Mouse (Mus musculus) right cerebral cortex, postnatal 10 days (tissue): ENCODE results near the gene Foxm1.

Source experiments
- DNase-seq, 2 experiments: peaks; one replicate each; pipeline ENCODE4 v3.0.0; 2021; ENCODE audit warnings: low spot score in 2 of 2

Gene Foxm1

DNA sequence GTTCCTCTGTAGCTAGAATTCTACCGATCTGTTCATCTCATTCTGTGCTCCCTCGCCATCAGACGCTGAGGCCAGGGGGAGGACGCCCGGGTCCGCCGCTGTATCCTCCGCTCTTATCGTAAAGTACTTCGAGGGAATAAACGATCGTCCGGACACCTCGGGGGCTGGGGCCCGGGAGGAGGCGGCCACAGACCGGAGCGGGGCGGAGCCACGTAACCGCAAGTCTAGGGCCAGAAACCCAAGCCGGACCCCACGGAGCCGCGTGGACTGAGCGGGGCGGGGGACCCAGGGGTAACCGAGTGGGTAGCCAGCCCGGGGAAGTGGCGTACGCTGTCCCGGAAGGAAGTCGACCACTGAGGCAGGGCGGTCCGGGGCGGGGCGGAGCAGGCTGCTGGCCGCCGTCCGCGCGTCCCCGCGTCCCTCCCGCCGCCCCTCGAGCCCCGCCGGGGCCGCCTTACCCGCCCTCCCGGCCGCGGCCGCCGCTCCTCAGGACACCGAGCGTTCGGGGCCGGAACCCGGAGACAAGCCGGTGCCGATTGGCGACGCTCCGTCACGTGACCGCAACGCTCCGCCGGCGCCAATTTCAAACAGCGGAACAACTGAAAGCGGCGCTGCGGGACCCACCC lies at the start of gene Foxm1, which contains the start of gene Rhno1:
Foxm1 (plus strand) TSS at position 587 of the 626 bp plus-strand sequence.
Rhno1 (minus strand) TSS at position 531 of the 626 bp plus-strand sequence.
- DNase-seq, result peak; percentile 88 to 91

DNA sequence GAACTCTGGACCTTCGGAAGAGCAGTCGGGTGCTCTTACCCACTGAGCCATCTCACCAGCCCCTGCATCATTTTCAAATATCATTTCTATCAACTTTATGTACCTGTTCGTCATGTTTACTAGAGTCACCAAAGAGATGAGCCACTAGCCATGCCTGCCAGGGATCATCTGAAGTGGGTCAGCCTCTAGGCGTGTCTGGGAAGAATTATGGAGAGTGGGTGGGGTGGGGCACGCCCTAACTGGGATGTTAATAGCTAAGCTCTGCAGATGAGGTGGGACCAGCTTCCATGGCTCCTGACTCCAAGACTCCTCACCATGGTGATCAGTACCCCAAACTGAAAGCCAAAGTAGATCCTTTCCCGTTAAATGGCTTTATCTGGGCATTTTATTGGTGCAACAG lies 48.0 kb upstream of the Foxm1 start:
- no peak for DNase-seq

DNA sequence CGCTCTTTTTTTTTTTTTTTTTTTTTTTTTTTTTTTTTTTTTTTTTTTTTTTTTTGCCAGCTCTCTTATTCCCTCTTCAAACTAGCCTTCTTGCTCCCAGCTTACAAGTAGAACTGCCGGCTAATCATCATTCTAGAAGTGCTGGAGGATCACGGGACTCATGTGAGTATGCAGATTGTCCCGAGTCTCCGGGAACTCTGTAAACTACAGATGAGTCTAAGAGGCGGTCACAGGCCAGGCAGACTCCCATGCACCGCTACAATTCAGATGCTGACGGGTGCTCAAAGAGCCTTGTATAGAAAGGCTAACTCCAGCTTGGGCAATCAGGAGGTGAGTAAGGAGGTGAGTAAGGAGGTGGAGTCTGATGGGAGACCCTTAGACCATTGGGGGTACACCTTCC lies 47.2 kb upstream of the Foxm1 start:
- DNase-seq, result no peak

DNA sequence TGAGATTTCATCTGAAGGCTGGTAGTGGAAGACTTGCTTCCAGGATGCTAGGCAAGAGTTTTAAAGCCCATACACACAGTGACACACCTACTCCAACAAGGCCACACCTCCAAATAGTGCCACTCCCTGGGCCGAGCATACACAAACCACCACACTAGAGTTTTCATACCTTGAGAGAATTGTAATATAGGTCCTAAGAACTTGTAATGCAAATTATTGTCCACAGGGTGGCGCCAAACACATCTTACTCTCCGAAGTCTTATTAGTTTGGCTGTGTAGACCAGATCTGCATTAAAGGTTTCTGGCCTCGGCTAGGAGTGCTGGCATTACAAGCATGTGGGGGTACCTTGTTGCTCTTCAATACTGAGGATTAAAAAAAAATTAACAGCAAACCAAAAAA lies 44.5 kb upstream of the Foxm1 start:
- peak; percentile 71 to 76 for DNase-seq

DNA sequence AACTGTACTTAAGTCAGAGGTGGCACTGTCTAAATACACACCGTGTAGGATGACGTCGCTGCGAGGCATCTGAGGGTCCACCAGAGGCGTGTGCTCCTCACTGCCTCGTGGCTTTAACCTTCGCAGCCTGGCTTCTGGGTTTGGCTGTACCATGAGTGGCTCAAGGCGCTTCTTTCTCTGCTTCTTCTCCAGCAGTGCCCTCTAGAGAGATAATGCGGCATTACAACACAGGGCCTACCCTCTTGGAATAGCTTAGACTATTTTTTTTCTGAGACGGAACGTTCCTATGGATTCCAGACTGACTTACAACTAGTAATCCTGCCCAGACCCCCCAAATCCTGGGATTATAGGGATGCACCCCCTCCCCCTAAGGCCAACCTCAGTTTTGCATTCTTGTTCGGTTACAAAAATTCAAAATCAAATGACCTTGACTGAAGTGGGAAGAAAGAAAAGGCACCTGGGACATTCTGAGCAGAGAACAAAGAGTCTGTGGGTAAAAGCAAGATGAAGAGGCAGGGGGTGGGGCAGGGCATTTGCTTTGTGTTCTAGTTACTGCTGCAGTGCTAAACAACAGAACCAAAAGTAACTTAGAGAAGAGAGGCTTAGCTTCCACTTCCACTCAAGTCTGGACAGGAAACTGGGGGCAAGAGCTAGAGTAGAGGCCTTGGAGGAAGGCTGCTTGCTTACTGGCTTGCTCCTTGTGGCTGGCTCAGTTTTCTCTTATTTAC lies 28.2 kb upstream of the Foxm1 start:
- peak; percentile 67 to 80 for DNase-seq

DNA sequence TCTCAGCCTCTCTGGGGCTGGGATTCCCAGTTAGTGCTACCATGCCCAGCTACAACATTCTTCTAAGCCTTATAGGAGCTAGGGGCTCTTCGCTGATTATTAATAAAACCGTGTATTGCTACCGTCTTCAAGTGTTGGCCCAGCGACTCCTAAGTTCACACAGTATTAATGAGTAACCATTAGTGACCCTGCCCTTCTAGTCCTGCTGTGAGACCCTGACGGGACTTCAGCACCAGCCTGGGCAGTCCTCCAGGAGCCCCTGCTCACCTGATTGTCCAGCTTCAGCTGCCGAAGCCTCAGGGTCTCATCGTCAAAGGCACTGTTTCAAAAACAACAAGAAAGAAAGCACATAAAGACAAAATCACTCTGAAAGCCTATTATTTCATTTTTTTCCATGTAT lies 25.3 kb upstream of the Foxm1 start:
- no peak for DNase-seq

DNA sequence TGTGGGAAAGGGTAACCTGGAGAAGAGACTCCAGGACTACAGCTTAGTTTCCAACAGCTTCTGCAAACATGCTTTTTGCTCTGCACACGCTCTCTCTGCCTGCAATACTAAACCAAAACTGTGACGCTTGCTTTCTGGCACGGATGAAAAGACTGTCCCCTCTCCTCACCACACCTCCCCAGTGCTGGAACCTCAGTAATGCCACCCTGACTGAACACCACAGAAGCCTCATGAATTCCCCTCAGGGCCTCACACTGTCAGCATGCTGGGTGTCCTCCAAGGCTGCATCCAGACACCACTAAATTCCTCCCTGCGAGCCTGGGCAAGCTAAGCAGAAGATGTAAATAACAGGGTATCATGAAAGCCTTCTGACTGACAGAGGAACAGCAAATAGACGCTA lies 23.9 kb upstream of the Foxm1 start:
- no peak for DNase-seq

DNA sequence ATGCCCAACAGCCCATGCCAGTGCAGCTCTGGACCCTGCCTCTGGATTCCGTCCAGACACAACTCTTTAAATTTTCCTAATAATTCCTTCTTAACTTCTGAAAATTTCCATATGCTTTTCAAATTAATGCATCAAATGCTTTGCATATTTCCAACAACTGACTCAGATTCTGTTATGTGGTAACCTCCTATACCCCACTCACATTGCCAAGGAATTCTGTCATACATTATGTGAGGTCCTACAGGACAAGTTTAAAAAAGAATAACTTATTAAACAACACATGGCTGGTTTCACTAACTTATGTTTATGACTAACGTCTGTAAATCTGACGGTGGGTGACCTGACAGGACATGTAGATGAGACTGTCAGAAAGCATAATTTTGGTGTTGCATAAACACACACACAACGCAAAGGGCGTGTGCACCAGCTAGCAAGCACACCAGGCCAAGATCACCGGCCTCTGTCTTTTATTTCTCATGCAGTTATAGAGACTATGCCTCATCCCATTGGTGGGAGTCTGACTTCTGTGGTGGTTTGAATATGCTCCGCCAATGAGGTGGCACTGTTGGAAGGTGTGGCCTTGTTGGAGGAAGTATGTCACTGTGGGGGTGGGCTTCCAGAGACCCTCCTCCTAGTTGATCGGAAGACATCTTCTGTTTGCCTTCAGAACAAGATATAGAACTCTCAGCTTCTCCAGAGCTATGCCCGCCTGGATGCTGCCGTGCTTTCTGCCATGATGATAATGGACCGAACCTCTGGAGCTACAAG lies 20.6 kb upstream of the Foxm1 start:
- no peak for DNase-seq

DNA sequence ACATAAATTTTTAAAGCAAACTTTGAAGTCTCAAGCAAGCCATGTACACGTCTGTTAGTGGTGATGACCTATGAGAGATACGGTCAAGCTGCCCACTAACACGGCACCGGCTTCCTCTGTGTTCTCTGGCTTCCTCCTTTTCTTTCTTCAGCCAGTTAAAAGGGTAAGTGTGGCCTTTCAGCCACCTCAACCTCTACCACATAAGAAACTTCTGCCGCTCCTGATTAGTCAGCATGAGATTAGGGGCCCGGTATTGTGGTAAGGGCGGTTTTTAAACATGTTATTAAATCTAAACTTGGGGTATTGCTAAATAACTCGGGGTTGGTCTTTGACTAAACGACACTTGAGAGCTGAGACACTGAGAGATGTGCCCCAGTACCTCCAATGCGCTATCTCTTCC lies 17.1 kb upstream of the Foxm1 start:
- DNase-seq, result no peak

DNA sequence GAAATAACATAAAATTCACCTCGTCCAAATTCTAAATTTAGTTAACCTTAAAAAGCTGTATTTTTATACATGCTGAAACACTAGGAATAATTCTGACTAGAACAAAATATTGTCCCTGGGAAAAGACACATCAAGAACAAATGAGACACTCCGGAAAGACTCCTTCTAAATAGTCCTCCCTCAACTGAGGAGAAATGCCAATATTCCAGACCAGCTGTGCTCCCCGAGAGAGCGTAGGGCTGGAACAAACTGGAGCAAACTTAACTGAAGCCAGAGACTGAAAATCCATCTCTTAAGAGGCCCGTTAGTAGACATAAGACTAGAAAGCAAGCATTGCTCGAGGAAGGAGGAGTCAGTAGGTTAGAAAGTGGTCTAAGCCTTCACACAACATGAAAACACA lies 16.0 kb upstream of the Foxm1 start:
- DNase-seq, result no peak

DNA sequence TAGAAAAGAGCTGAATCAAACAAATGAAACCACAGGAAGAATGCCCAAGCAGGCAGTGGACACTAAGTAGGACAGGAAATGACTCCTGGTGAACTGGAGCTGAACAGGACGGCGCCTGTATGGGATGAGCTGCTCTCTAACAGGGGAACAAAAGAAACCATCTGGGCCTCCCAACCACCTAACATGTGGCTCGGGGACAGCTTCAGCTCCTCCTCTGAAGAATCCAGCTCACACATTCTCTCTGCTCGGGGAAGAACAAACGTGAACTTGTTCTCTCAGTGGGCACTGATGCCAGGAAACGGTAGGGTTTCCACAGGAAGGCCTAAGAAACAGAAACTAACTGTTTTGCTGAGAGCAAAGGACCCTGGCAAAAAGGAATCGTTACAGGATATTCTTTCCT lies 13.1 kb upstream of the Foxm1 start:
- peak; percentile 63 to 75 for DNase-seq

DNA sequence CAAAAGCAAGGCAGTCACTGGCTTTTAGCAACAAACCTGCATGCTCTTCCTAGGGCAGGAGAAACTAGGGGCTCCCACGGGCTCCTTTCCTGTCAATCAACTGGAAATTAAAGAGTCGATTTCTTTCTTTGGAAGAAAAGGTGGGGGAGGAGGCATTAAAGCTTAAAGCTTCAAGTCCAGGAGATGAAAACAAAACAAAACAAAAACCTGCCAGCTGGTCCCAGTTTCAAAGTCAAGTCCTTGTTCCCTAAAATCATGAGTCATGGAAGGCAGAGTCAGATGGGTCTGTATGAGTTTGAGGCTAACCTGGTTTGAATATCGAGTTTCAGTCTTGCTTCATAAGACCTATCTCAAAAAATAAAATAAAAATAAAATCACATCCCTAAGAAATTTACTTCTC lies 8.6 kb upstream of the Foxm1 start:
- no peak for DNase-seq

DNA sequence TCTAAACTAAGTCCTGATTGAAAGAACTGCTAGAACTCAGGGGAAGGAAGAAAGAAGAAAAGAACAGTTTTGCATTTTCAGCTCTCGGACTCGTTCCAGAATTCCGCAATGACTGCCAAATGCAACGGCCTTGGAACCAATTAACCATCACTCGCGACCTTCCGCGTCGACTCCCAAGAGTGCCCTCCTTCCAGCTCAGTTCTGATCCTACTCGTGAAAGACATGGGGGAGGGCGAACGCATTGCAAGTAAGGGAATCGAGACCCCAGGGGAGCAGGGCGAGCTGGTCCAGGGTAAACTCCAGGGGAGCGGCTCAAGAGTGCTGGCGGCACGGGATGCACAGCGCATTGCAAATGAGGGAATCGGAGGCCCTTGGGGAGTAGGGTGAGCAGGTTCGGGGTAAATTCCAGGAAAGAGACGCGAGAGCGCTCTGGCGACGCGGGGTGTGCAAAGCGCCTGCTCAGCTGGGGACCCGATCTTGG lies 7.5 kb upstream of the Foxm1 start:
- peak; percentile 77 to 83 for DNase-seq

DNA sequence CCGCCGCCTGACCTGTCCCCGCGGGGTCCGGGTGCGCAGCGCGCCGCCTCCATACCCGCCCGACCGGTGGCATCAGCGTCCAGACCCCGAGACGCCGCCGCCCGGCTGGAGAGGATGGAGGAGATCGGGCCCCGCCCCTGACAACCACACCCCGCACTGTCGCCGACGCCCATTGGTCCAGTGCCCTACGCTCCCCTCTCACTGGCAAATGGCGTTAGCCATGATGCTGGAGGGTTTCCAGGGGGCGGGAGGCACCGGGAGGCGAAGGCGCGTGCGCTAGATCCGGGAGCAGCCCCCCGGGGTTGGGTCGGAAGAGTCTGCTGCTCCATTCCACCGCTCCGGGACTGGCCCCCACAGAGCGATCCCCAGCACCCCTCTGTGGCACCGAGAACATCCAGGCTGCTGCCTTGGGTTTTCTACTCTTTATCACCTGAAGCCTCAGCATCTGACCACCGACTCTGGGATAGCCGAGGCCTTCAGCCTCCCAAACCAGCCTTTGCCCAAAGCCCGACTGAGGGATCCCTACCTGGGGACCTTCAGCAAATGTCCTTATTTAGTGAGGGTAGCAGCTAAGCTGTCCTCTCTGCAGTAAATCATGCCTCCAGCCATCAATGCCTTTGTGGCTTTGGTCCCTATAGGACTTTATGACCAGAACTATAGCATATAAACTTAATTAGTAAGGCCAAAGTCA lies 6.9 kb upstream of the Foxm1 start, which contains the start of gene Tulp3:
Tulp3 (minus strand) TSS at position 126 of the 691 bp plus-strand sequence.
- DNase-seq, result peak; percentile 99

DNA sequence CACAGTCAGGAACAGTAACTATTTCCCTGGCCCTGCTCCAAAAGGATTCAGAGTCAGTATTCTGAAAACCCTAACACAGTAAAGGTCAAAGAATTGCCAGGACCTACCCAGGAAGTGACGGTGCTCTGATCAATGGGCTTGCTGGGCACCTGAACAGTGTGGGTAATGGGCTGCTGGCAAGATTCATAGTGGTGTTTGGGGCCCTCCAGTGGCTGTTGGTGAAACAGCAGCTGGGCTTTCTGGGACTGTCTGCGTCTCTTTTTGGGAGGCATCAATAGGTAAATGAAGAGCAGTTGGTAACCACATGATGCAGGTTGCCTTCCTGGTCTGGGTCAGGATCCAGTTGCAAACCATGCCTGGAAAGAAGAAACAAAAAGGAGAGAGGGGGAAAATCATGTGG lies 3.8 kb upstream of the Foxm1 start:
- DNase-seq, result peak; percentile 76 to 84

DNA sequence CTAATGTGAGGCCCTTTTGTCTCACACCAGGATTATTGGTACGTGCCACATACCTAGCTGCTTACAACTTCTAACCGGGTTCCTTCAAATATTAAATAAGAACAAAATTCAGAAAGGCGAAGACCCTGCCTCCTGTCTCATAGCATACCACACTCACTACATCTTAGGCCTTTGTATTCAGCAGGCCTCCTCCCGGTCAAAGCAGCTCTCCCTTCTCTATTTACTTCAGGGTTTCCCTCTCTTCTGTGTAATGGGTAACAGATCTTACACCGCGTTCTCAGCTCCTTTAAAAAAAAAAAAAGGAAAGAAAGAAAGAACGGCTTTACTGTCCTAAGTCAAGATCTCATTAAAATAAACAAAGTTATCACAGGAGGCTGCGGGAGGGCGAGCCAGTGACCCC lies 866 bp upstream of the Foxm1 start:
- no peak for DNase-seq

DNA sequence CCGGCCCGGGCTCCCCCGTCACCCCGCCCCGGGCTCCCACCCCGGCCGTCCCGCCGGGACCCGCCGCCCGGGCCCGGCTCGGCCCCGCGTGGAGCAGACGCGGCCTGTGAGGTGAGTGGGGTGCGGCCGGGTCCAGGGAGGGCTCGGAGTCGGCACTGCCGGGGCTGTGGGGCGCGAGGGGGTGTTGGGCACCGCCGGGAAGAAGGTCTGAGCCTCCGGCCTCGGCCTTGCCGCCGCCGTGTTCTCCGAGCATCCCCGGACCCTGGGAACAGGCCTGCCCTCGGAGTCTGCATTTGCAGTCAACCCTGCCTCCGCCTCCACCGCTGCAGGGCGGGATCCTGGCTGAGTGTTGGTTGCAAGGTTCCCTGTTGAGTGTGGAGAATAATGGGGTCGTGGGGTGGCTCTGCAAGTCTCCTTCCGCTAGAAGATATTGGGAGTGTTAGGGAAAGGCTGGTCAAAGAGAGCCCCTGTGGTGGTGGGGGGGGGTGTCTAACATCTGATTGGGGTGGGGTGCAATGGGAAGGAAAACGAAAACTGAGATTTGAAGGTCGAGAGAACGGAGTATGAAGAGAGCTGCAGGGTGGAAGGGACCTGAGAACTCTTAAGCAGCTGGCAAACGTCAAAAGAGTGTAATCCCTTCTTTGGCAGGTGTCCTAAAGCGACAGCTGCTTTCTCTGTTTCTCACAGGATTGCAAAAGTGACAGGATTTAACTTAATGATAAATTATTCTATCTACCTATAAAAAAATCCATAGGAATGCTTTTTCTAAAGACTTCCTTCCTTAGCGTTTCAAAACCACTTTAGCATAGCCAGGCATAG lies 449 bp downstream of the Foxm1 start:
- no peak for DNase-seq

DNA sequence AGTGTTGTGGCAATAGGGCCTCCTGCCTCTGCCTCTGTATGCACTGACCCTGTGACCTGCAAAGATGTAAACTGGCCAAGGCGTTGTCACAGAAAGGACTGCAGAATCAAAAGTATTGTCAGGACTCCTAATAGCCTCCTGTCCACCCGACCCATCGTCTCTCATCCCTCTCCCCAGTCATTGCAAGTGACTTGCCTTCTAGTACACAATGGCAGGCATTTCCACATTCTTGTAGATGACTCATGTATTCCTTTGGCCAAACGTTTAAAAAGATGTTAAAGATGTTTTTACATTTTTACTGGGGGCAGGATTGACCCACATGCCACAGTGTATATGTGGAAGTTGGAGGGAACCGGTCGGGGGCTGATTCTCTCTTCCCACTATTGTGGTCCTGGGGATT lies 2.0 kb downstream of the Foxm1 start:
- DNase-seq, result no peak

DNA sequence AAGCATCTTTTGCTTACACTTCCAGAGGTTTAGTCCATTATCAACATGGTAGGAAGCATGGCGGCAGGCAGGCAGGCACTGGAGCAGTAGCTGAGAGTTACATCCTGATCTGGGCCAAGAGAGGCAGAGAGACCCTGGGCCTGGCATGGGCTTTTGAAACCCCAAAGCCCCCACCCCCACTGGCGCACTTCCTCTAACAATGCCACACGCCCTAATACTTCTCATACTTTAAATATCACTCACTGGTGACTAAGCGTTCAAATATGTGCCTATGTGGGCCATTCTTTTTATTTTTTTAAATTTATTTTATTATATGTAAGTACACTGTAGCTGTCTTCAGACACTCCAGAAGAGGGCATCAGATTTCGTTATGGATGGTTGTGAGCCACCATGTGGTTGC lies 3.7 kb downstream of the Foxm1 start:
- no peak for DNase-seq

DNA sequence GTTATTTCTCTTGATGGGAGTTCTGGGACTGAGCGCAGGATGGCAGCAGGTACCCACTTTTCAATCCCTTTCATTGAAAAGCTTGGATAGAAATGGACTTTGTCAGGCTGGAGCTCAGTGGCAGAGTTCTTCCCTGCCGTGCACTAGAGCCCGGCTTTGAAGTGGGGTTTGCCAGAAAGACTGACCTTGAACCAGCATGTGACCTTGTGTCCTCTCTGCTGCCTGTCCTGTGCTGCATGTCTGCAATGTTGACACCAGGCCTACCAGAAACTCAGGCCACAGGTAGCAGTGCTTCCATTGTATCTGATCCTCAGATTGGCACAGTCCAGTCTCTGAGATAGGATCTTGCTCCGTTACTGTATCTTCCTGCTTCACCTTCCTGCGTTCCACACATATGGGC lies 7.3 kb downstream of the Foxm1 start:
- DNase-seq, result no peak

DNA sequence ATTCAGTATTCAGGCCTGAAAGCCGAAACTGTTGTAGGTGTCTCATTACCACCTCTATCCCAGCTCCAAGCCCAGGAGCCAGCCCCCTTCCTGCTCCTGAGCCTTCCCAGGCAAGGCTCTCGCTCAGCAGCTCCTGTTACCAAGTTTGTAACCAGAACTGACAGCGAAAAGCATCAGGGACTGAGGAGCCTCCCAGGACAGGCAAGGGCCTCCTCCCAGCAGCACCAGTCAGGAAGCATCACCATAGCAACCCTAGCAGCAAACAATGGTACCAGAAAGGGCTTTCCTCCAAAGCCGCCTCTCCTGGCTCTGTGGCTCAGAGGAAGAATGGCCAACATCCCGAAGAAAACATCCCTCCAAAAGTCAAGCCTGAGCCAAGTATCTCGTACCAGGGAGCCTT lies 12.4 kb downstream of the Foxm1 start, which contains the start of the genes Tex52 and Gm44596:
Tex52 (plus strand) TSS at position 265 of the 400 bp plus-strand sequence.
Gm44596 (plus strand) TSS at position 312 of the 400 bp plus-strand sequence.
- peak in 1 of 2 experiments; percentile 57 for DNase-seq
